ENCODE assay signal across 9 mouse cellular contexts in the genomic region with DNA sequence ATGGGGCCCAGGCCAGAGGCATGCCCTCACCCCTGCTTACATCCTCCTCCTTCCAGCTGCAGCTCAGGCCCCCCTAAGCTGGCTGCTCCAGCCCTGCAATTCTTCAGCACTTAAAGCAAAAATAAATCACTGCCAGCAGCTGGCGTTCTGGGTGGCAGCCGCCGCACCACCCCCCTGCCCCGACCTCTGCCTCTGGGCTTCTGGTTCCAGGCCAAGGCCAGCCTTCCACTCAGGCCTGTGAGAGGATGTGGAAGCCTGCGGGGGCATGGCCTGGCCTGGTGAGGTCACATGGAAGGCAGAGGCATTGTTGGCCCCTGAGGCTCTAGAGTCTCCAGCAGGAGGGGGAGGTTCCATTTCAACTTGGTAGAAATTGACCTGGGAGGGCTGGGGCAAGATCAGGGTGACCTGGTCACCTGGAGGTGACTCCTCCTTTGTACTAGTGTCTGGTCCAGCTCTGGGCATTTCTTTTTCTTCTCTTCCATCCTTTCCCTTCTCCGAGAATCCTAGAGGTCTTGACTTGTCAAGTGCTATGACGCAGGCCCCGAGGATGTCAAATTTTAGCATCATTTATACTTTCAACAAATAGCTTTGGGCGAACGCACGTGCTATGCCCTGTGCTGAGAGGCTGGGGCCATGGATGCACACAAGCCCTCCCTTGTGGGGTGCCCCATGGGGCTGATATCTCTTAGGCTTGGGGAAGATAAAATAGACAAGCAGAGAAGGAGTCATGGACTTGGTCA. TPM values are rescaled to one million over a fixed set of nuclear protein-coding genes. Genes with fewer than 3 reads are reported as not detected.
DNase-seq lines count a peak whose midpoint lies in the region; ATAC-seq and TF ChIP-seq lines count a peak whose summit lies in the region.
"Had no signal": no experiment of that assay in that cellular context is flagged by ENCODE, and none has a peak within 500 bp of the region (broad histone marks: within the 10 kb centered on the region; RNA-seq: fewer than 3 reads in every experiment).

No protein-coding gene starts in this region.

- no peak overlapping the region for H3K9ac ChIP-seq in kidney, embryonic 15.5 days
- no peak overlapping the region for H3K9ac ChIP-seq in midbrain, embryonic 13.5 days (replicated peaks)

- peaks cover 9% of the 10 kb centered on the region for H3K4me1 ChIP-seq in kidney, embryonic 15.5 days
- peaks cover 23% of the 10 kb centered on the region for H3K4me1 ChIP-seq in midbrain, embryonic 13.5 days (replicated peaks)

- no peaks in the 10 kb centered on the region for H3K36me3 ChIP-seq in kidney, embryonic 15.5 days
- no peaks in the 10 kb centered on the region for H3K36me3 ChIP-seq in myocyte (ENCODE audit: control insufficient read depth, insufficient read depth)
- no peaks in the 10 kb centered on the region for H3K36me3 ChIP-seq in midbrain, embryonic 13.5 days

- ATAC-seq in kidney, embryonic 15.5 days (replicated peaks; ENCODE audit: low FRiP score): no peak
- no peak for ATAC-seq in midbrain, embryonic 13.5 days
- ATAC-seq: intestine, embryonic 16.5 days had no signal

- DNase-seq in kidney, adult 11 months: peak; percentile 68
- DNase-seq in cerebellum, postnatal 14 days: peak; percentile 50 to 58
- peak; percentile 57 to 63 for DNase-seq in kidney, adult 8-10 months
- no peak for DNase-seq in adipocyte (ENCODE audit: low spot score)
- no peak for DNase-seq in left cerebral cortex, adult 11 months (ENCODE audit: low spot score)

- no peaks in the 10 kb centered on the region for H3K79me2 ChIP-seq in myocyte (ENCODE audit: control insufficient read depth, insufficient read depth)

- H3K4me2 ChIP-seq in kidney, embryonic 15.5 days: no peak overlapping the region
- H3K4me2 ChIP-seq in myocyte (ENCODE audit: low read depth): peak overlapping the region; percentile 12
- H3K4me2 ChIP-seq in midbrain, embryonic 13.5 days (replicated peaks): no peak overlapping the region

- H3K9me3 ChIP-seq in kidney, embryonic 15.5 days (replicated peaks): no peaks in the 10 kb centered on the region
- H3K9me3 ChIP-seq in midbrain, embryonic 13.5 days: no peaks in the 10 kb centered on the region

- no peak overlapping the region for H3K4me3 ChIP-seq in kidney, embryonic 15.5 days (replicated peaks)
- no peak overlapping the region for H3K4me3 ChIP-seq in myocyte
- H3K4me3 ChIP-seq in midbrain, embryonic 13.5 days (replicated peaks): no peak overlapping the region

- peaks cover 37% of the 10 kb centered on the region for H3K27me3 ChIP-seq in kidney, embryonic 15.5 days
- no peaks in the 10 kb centered on the region for H3K27me3 ChIP-seq in myocyte (ENCODE audit: control insufficient read depth, insufficient read depth, insufficient read length)
- H3K27me3 ChIP-seq in midbrain, embryonic 13.5 days: peaks cover 19% of the 10 kb centered on the region

- 48% methylated on average over 11 of the region's 11 CpGs for WGBS in kidney, embryonic 15.5 days
- 76% methylated on average over 11 of the region's 11 CpGs for WGBS in midbrain, embryonic 13.5 days

- H3K27ac ChIP-seq in kidney, embryonic 15.5 days: no peak overlapping the region
- H3K27ac ChIP-seq in midbrain, embryonic 13.5 days: no peak overlapping the region

- no peak overlapping the region for H3ac ChIP-seq in myocyte (ENCODE audit: control insufficient read depth, insufficient read length)

- no peak for TF ChIP-seq POLR2A in myocyte (IDR thresholded peaks at IDR 0.05; ENCODE audit: insufficient read length, low read depth)

TF ChIP-seq in myocyte, 11 proteins besides CTCF, POLR2A, EP300 and RAD21:
- TF ChIP-seq MYOG (IDR thresholded peaks at IDR 0.05; ENCODE audit: control insufficient read depth in 1 of 3, insufficient read depth in 1 of 3, insufficient read length in 2 of 3, low read depth in 2 of 3) (peak in 1 of 3 experiments; percentile 55), POLR2AphosphoS2 (IDR thresholded peaks at IDR 0.05; ENCODE audit: insufficient read length, low read depth) (no peak), TCF3 (IDR thresholded peaks at IDR 0.05; ENCODE audit: insufficient read length, low read depth) (no peak), CEBPB (IDR thresholded peaks at IDR 0.05; ENCODE audit: insufficient read depth, poor library complexity, severe bottlenecking) (no peak), REST (IDR thresholded peaks at IDR 0.05; ENCODE audit: insufficient read depth, insufficient read length) (no peak), MYOD1 (IDR thresholded peaks at IDR 0.05; ENCODE audit: control insufficient read depth in 1 of 3, insufficient read length in 2 of 3, low read depth in 2 of 3) (peak in 1 of 3 experiments; percentile 64), SRF (IDR thresholded peaks at IDR 0.05; ENCODE audit: control insufficient read depth, insufficient read length, low read depth) (no peak)

RNA-seq across cellular contexts. Expression of a gene that starts 6.0 kb away (rescaled TPM):
- polyA plus RNA-seq in kidney, embryonic 15.5 days (2015; fragmentation: Nextera tagmentation; extraction: Ambion mirVana): 0.45 and 0.77 TPM in 2 replicates
- 12.5 TPM for polyA plus RNA-seq in myocyte (2012; fragmentation: generic; extraction: Trizol)
- 0.64 and 1.4 TPM in 2 replicates for polyA plus RNA-seq in midbrain, embryonic 13.5 days (2015; fragmentation: Nextera tagmentation; extraction: Ambion mirVana)

Comparison
In these comparisons a context has a peak if more than half of its experiments do, and no peak if none do; other contexts are left out.
1. DNase-seq: peak in kidney, adult 11 months (single experiment), cerebellum, postnatal 14 days (2 of 2) and kidney, adult 8-10 months (2 of 2); none in adipocyte (single experiment) and left cerebral cortex, adult 11 months (single experiment).